Mouse (Mus musculus) heart, adult 2 months (tissue): ENCODE measurements around the gene Pex10. TPM values are rescaled to one million over a fixed set of nuclear protein-coding genes. Genes with fewer than 3 reads are reported as not detected.

Experiments
- DNase-seq, 2 experiments: peaks; one replicate each; pipeline ENCODE4 v3.0.0; 2021
- H3K27ac ChIP-seq: fragments of 200-600 bp; 2 replicates; pipeline ENCODE4 v1.8.1; 2022
- H3K27me3 ChIP-seq: fragments of 200-500 bp; 2 replicates; pipeline ENCODE4 v1.6.1; 2012; ENCODE audit warnings: mild to moderate bottlenecking, low read length, inconsistent platforms, mixed read lengths; ENCODE audit not compliant: control insufficient read depth, insufficient read depth
- H3K36me3 ChIP-seq: fragments of 200-500 bp; 2 replicates; pipeline ENCODE4 v1.6.1; 2012; ENCODE audit warnings: low read length, inconsistent platforms; ENCODE audit not compliant: control insufficient read depth, insufficient read depth
- H3K4me1 ChIP-seq: fragments of 200-500 bp; 2 replicates; pipeline ENCODE4 v1.6.1; 2011; ENCODE audit warnings: low read length; ENCODE audit not compliant: control insufficient read depth, insufficient read depth
- H3K4me3 ChIP-seq: fragments of 200-600 bp; 2 replicates; pipeline ENCODE4 v1.8.1; 2022
- H3K79me2 ChIP-seq: fragments of 200-500 bp; replicated peaks from 2 replicates; pipeline ENCODE4 v1.6.1; 2012; ENCODE audit warnings: mild to moderate bottlenecking, inconsistent platforms, low read length, moderate library complexity, mixed read lengths; ENCODE audit not compliant: control insufficient read depth, insufficient read depth
- H3K9ac ChIP-seq: fragments of 200-500 bp; 2 replicates; pipeline ENCODE4 v1.6.1; 2012; ENCODE audit warnings: low read depth, mild to moderate bottlenecking, control low read depth, inconsistent platforms, low read length, mixed read lengths
- CTCF ChIP-seq: fragments of 200-600 bp; IDR thresholded peaks from 2 replicates; pipeline ENCODE4 v1.8.1; 2022; ENCODE audit warnings: antibody characterized with exemption, mild to moderate bottlenecking, moderate library complexity
- EP300 ChIP-seq: fragments of 200-500 bp; IDR thresholded peaks from 2 replicates; pipeline ENCODE4 v1.6.1; 2011; ENCODE audit warnings: low read depth, low read length, control low read depth; ENCODE audit not compliant: insufficient read depth
- POLR2A ChIP-seq: fragments of 200-500 bp; IDR thresholded peaks from 2 replicates; pipeline ENCODE4 v1.6.1; 2011; ENCODE audit warnings: mild to moderate bottlenecking, low read depth, low read length, control low read depth; ENCODE audit not compliant: insufficient read depth
- WGBS: fragments of 180-500 bp; shearing (Covaris S2); methylation state at CpG from one replicate; pipeline ENCODE4 v1.1.7; 2018; 5-methylcytosine and 5-hydroxymethylcytosine counted together
- intact Hi-C: fragments of 180-260 bp; cut with DNase I; formaldehyde crosslinking; loops from one replicate; pipeline ENCODE4 v1.15.1; 2025
- polyA plus RNA-seq: library from polyadenylated mRNA; depleted of rRNA; stranded (reverse); fragments of >200 nt; gene quantifications from 2 replicates; pipeline ENCODE4 v1.2.3, GENCODE M21; 2012
- total RNA-seq, 2 experiments: library from RNA; stranded (reverse); gene quantifications; 2 replicates each; pipeline ENCODE4 v1.2.3; 2021

The Pex10 gene
- total and polyA plus RNA-seq, 3 experiments, result 18.4 to 26.5 (median 19.4) TPM

GRCm38 (mm10) chr4:155020141-155020540, 46.7 kb upstream of the Pex10 start:
- no peak overlapping the region for H3K27ac ChIP-seq
- H3K4me1 ChIP-seq, result no peaks in the 10 kb centered on the region
- intact Hi-C loops, result no loop called here
- 67% methylated on average over 1 of the region's 1 CpGs for WGBS
- DNase-seq, result no peak
- H3K79me2 ChIP-seq, result no peaks in the 10 kb centered on the region
- H3K27me3 ChIP-seq, result no peaks in the 10 kb centered on the region
- H3K9ac ChIP-seq, result no peak overlapping the region
- TF ChIP-seq POLR2A (no peak), CTCF (no peak), EP300 (no peak)
- H3K36me3 ChIP-seq, result no peaks in the 10 kb centered on the region
- no peak overlapping the region for H3K4me3 ChIP-seq

GRCm38 (mm10) chr4:155020813-155021212, 46.0 kb upstream of the Pex10 start:
- no peak overlapping the region for H3K27ac ChIP-seq
- H3K27me3 ChIP-seq, result no peaks in the 10 kb centered on the region
- no peak overlapping the region for H3K9ac ChIP-seq
- WGBS, result 72% methylated on average over 9 of the region's 9 CpGs
- no peak for DNase-seq
- no peaks in the 10 kb centered on the region for H3K79me2 ChIP-seq
- intact Hi-C loops, result no loop called here
- H3K4me1 ChIP-seq, result no peaks in the 10 kb centered on the region
- TF ChIP-seq POLR2A (no peak), CTCF (no peak), EP300 (no peak)
- no peaks in the 10 kb centered on the region for H3K36me3 ChIP-seq
- no peak overlapping the region for H3K4me3 ChIP-seq

GRCm38 (mm10) chr4:155022228-155022855, 44.5 kb upstream of the Pex10 start:
- WGBS, result 44% methylated on average over 7 of the region's 7 CpGs
- no peak overlapping the region for H3K4me3 ChIP-seq
- no peaks in the 10 kb centered on the region for H3K4me1 ChIP-seq
- intact Hi-C loops, result no loop called here
- no peak overlapping the region for H3K27ac ChIP-seq
- H3K9ac ChIP-seq, result no peak overlapping the region
- TF ChIP-seq POLR2A, result no peak
- no peak for TF ChIP-seq CTCF
- TF ChIP-seq EP300, result no peak
- no peak for DNase-seq
- H3K79me2 ChIP-seq, result no peaks in the 10 kb centered on the region
- H3K36me3 ChIP-seq, result no peaks in the 10 kb centered on the region
- peaks cover 1% of the 10 kb centered on the region; the same call in 1 of the 2 replicates for H3K27me3 ChIP-seq

- H3K27me3 ChIP-seq, result peaks cover 1% of the 10 kb centered on the region; the same call in 1 of the 2 replicates
- H3K4me1 ChIP-seq, result no peaks in the 10 kb centered on the region
- no peak overlapping the region for H3K4me3 ChIP-seq
- no peaks in the 10 kb centered on the region for H3K79me2 ChIP-seq
- no peak for DNase-seq
- TF ChIP-seq POLR2A (no peak), EP300 (no peak), CTCF (no peak)
- 82% methylated on average over 11 of the region's 11 CpGs for WGBS
- no peaks in the 10 kb centered on the region for H3K36me3 ChIP-seq
- intact Hi-C loops, result no loop called here
- no peak overlapping the region for H3K27ac ChIP-seq
- no peak overlapping the region for H3K9ac ChIP-seq
Measured at GRCm38 (mm10) chr4:155024170-155025010, 42.4 kb upstream of the Pex10 start.

GRCm38 (mm10) chr4:155033115-155033514, 33.7 kb upstream of the Pex10 start:
- TF ChIP-seq EP300 (no peak), POLR2A (no peak), CTCF (no peak)
- WGBS, result 19% methylated on average over 6 of the region's 6 CpGs
- H3K9ac ChIP-seq, result no peak overlapping the region
- H3K36me3 ChIP-seq, result no peaks in the 10 kb centered on the region
- H3K4me3 ChIP-seq, result no peak overlapping the region
- DNase-seq, result no peak
- H3K27me3 ChIP-seq, result no peaks in the 10 kb centered on the region
- no peaks in the 10 kb centered on the region for H3K79me2 ChIP-seq
- intact Hi-C loops, result no loop called here
- H3K4me1 ChIP-seq, result no peaks in the 10 kb centered on the region
- H3K27ac ChIP-seq, result no peak overlapping the region

GRCm38 (mm10) chr4:155034202-155034601, 32.6 kb upstream of the Pex10 start:
- 27% methylated on average over 7 of the region's 7 CpGs for WGBS
- H3K4me3 ChIP-seq, result no peak overlapping the region
- intact Hi-C loops, result no loop called here
- no peak overlapping the region for H3K9ac ChIP-seq
- no peak for DNase-seq
- H3K79me2 ChIP-seq, result no peaks in the 10 kb centered on the region
- H3K27me3 ChIP-seq, result no peaks in the 10 kb centered on the region
- TF ChIP-seq CTCF (no peak), EP300 (no peak), POLR2A (no peak)
- no peaks in the 10 kb centered on the region for H3K36me3 ChIP-seq
- no peaks in the 10 kb centered on the region for H3K4me1 ChIP-seq
- H3K27ac ChIP-seq, result no peak overlapping the region
